Mouse (Mus musculus) cortical plate, adult 2 months (tissue): ENCODE results near the gene Ren1.

ENCODE experiments used
- CTCF ChIP-seq: fragments of 200-500 bp; IDR thresholded peaks from 2 replicates; pipeline ENCODE4 v1.5.1; 2011; ENCODE audit warnings: mild to moderate bottlenecking, control low read depth, low read length; ENCODE audit not compliant: insufficient read depth; ENCODE audit errors: extremely low read depth
- POLR2A ChIP-seq: fragments of 200-500 bp; IDR thresholded peaks from 2 replicates; pipeline ENCODE4 v1.6.1; 2011; ENCODE audit warnings: mild to moderate bottlenecking, low read length, control low read depth; ENCODE audit not compliant: insufficient read depth; ENCODE audit errors: extremely low read depth

DNA sequence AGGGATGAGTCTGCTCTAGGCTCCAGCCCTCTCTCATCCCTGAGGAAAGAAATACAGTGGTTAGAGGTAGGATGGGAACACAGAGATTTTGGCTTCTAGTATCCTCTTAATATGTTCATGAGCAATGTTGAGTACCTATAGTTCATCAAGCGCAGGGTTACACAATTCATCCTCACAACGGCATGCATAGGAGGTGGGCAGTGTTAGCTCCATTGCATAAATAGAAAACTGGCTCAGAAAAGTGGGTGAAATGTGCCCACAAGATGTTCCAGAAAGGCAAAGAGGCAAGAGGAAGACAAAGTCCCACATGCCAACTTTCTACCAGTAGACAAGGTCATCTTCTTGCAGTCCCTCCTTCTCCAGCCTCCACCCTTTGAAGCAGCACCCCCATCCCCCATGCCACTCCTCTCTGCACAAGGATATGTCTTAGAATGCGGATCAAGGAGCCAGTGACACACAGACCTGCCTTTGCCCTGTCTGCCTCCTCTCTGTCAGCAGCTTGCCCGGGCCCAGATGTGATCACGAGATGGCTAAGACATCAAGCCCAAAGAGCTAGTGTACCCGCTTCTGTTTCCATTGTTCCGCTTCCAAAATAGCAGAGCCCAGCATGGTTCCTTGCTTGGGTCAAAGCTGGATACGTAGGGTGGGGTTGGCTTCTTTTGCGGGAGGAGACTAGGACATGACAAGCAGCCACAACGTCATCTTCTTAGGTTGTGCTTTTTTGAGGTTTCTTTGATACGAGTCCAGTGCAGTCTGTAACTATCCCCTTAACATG lies 17.5 kb upstream of the Ren1 start:
- TF ChIP-seq CTCF (no peak), POLR2A (no peak)
